Mouse (Mus musculus) heart, postnatal 0 days (tissue): ENCODE measurements around the gene Fam185a. TPM values are rescaled to one million over a fixed set of nuclear protein-coding genes. Genes with fewer than 3 reads are reported as not detected.

Source experiments
- ATAC-seq: fragments of 200-750 bp; cut with Nextera tagmentation; 2 replicates; pipeline ENCODE4 v1.8.0; 2017; ENCODE audit warnings: low read depth, moderate number of reproducible peaks, moderate library complexity; ENCODE audit not compliant: insufficient read depth
- DNase-seq: peaks from one replicate; pipeline ENCODE4 v3.0.0-alpha.2; 2016; ENCODE audit warnings: low spot score
- H3K27ac ChIP-seq: fragments of 300-500 bp; sonication (generic); 2 replicates; pipeline ENCODE4 v1.5.1; 2014; ENCODE audit warnings: low read depth, mild to moderate bottlenecking
- H3K27me3 ChIP-seq: fragments of 300-500 bp; sonication (generic); 2 replicates; pipeline ENCODE4 v1.6.1; 2014; ENCODE audit warnings: low read length, mixed read lengths; ENCODE audit not compliant: control insufficient read depth, insufficient read depth
- H3K36me3 ChIP-seq: fragments of 300-500 bp; sonication (generic); replicated peaks from 2 replicates; pipeline ENCODE4 v1.6.1; 2014; ENCODE audit warnings: low read length, mixed read lengths; ENCODE audit not compliant: control insufficient read depth, insufficient read depth
- H3K4me1 ChIP-seq: fragments of 300-500 bp; sonication (generic); 2 replicates; pipeline ENCODE4 v1.6.1; 2014; ENCODE audit warnings: antibody characterized with exemption; ENCODE audit not compliant: control insufficient read depth, insufficient read depth
- H3K4me2 ChIP-seq: fragments of 300-500 bp; sonication (generic); 2 replicates; pipeline ENCODE4 v1.6.1; 2014; ENCODE audit warnings: low read depth, mild to moderate bottlenecking, low read length, moderate library complexity
- H3K4me3 ChIP-seq: fragments of 300-500 bp; sonication (generic); 2 replicates; pipeline ENCODE4 v1.5.1; 2014; ENCODE audit warnings: low read depth, low read length
- H3K9ac ChIP-seq: fragments of 300-500 bp; sonication (generic); replicated peaks from 2 replicates; pipeline ENCODE4 v1.6.1; 2014; ENCODE audit warnings: low read depth, low read length, mixed read lengths
- H3K9me3 ChIP-seq: fragments of 300-500 bp; sonication (generic); replicated peaks from 2 replicates; pipeline ENCODE4 v1.6.1; 2016; ENCODE audit warnings: low read length; ENCODE audit not compliant: control insufficient read depth
- CTCF ChIP-seq: IDR thresholded peaks from 2 replicates; pipeline ENCODE4 v1.5.1; 2016; ENCODE audit warnings: antibody characterized with exemption, control low read depth, low read depth
- EP300 ChIP-seq: IDR thresholded peaks from 2 replicates; pipeline ENCODE4 v1.6.1; 2016; ENCODE audit warnings: antibody characterized with exemption, low read depth
- WGBS: fragments of 180-500 bp; shearing (Covaris S2); extraction: QIAGEN DNeasy Blood & Tissue Kit; methylation state at CpG from one replicate; pipeline ENCODE4 v1.1.7; 2014; 5-methylcytosine and 5-hydroxymethylcytosine counted together
- polyA plus RNA-seq: library from polyadenylated mRNA; unstranded; fragments of >200 nt; fragmentation: Nextera tagmentation; extraction: Ambion mirVana; gene quantifications from 2 replicates; pipeline ENCODE4 v1.2.1, GENCODE M21; 2015
- total RNA-seq: library from RNA; depleted of rRNA; stranded (reverse); fragments of >200 nt; gene quantifications from 2 replicates; pipeline ENCODE4 v1.2.3, GENCODE M21; 2014; ENCODE audit warnings: low replicate concordance; rRNA removed

The Fam185a gene
- total RNA-seq = 11.9 and 23.4 TPM in 2 replicates
- polyA plus RNA-seq = 6.8 and 6.9 TPM in 2 replicates

GRCm38 (mm10) chr5:21424614-21425602, at the start of gene Fam185a, which contains the start of gene Ccdc146:
Fam185a (plus strand) TSS chr5:21424958.
Ccdc146 (minus strand) TSS chr5:21424677.
- Histone ChIP-seq H3K9ac (peak within 1 kb of the TSS; percentile 67), H3K27me3 (no peaks in the 10 kb centered on the region), H3K9me3 (no peaks in the 10 kb centered on the region), H3K27ac (peak within 1 kb of the TSS; percentile 53), H3K4me2 (peak within 1 kb of the TSS; percentile 90), H3K4me1 (no peaks in the 10 kb centered on the region), H3K4me3 (peak within 1 kb of the TSS; percentile 82), H3K36me3 (no peaks in the 10 kb centered on the region)
- TF ChIP-seq CTCF (no peak), EP300 (no peak)
- peak; percentile 100 for ATAC-seq
- under 1% methylated on average over 65 of the region's 68 CpGs for WGBS
- peak; percentile 99 for DNase-seq

DNA sequence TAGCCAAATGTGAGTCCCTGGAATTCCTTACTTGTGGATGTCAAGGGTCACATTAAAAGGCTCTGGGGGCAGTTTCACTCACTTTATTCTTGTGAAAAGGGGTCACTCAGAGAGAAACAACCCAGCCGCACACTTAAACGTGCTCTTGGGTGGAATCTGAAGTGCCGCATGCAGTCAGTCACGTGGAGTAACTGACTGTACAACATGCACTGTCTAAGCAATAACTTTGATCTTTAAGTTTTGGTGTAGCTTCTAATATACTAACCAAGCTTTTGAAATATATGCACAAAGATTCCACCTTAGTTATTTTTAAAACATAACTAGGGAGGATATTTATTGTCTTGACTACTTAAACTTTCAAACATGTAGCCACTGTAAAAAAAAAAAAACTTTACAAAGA, 47.8 kb upstream of the Fam185a start:
- Histone ChIP-seq H3K27me3 (no peaks in the 10 kb centered on the region), H3K4me1 (peaks cover 10% of the 10 kb centered on the region), H3K4me3 (no peak overlapping the region), H3K4me2 (no peak overlapping the region), H3K36me3 (no peaks in the 10 kb centered on the region), H3K27ac (no peak overlapping the region), H3K9me3 (no peaks in the 10 kb centered on the region), H3K9ac (no peak overlapping the region)
- no peak for DNase-seq
- WGBS = 57% methylated on average over 4 of the region's 4 CpGs
- ATAC-seq = no peak
- TF ChIP-seq EP300 (no peak), CTCF (no peak)

- peaks cover 11% of the 10 kb centered on the region for H3K4me1 ChIP-seq
- H3K9me3 ChIP-seq = no peaks in the 10 kb centered on the region
- ATAC-seq (no peak), DNase-seq (no peak)
- no peaks in the 10 kb centered on the region for H3K27me3 ChIP-seq
- 71% methylated on average over 2 of the region's 2 CpGs for WGBS
- TF ChIP-seq EP300 (no peak), CTCF (no peak)
- H3K36me3 ChIP-seq = no peaks in the 10 kb centered on the region
- H3K9ac ChIP-seq = no peak overlapping the region
- H3K4me3 ChIP-seq = no peak overlapping the region
- H3K4me2 ChIP-seq = no peak overlapping the region
- H3K27ac ChIP-seq = no peak overlapping the region
These were observed 46.4 kb upstream of the Fam185a start for GRCm38 (mm10) chr5:21378397-21378796.

GRCm38 (mm10) chr5:21381986-21382385, 42.8 kb upstream of the Fam185a start:
- ATAC-seq (no peak), DNase-seq (no peak)
- 49% methylated on average over 6 of the region's 6 CpGs for WGBS
- no peaks in the 10 kb centered on the region for H3K36me3 ChIP-seq
- no peaks in the 10 kb centered on the region for H3K27me3 ChIP-seq
- no peaks in the 10 kb centered on the region for H3K9me3 ChIP-seq
- TF ChIP-seq CTCF (no peak), EP300 (no peak)
- H3K4me3 ChIP-seq = no peak overlapping the region
- no peak overlapping the region for H3K27ac ChIP-seq
- peaks cover 16% of the 10 kb centered on the region for H3K4me1 ChIP-seq
- no peak overlapping the region for H3K4me2 ChIP-seq
- H3K9ac ChIP-seq = no peak overlapping the region

GRCm38 (mm10) chr5:21382678-21383077, 42.1 kb upstream of the Fam185a start:
- Histone ChIP-seq H3K9me3 (no peaks in the 10 kb centered on the region), H3K9ac (no peak overlapping the region), H3K4me2 (no peak overlapping the region), H3K36me3 (no peaks in the 10 kb centered on the region), H3K27ac (no peak overlapping the region), H3K4me3 (no peak overlapping the region), H3K4me1 (peaks cover 16% of the 10 kb centered on the region), H3K27me3 (no peaks in the 10 kb centered on the region)
- no peak for DNase-seq
- ATAC-seq = 0 out of 2 replicates have a peak, but pooled peaks have one; percentile 28
- no peak for TF ChIP-seq CTCF
- no peak for TF ChIP-seq EP300
- 42% methylated on average over 6 of the region's 6 CpGs for WGBS
